Mouse (Mus musculus): ENCODE results near the gene Phf8. TPM values are rescaled to one million over a fixed set of nuclear protein-coding genes. Genes with fewer than 3 reads are reported as not detected.
"Not testable (repeated sequence)": the region's sequence is repeated elsewhere in the genome, so short reads cannot be mapped to it uniquely, and the experiment has no call there.

The Phf8 gene
- 10 to 100 TPM; 26.9 to 41.0 (median 31.5) TPM for total RNA-seq (2022)

GRCm38 (mm10) chrX:151520458-151521322 lies at the start of gene Phf8:
TSS of gene Phf8 (plus strand) at chrX:151520672.
- peak; percentile 94 for DNase-seq

GRCm38 (mm10) chrX:151488128-151488527 lies 32.3 kb upstream of the Phf8 start:
- DNase-seq: no peak

- not testable (repeated sequence) for DNase-seq
Measured at GRCm38 (mm10) chrX:151493269-151493668, 27.2 kb upstream of the Phf8 start.

- DNase-seq: no peak
Measured at GRCm38 (mm10) chrX:151496596-151496995, 23.9 kb upstream of the Phf8 start.

GRCm38 (mm10) chrX:151508536-151508935 lies 11.9 kb upstream of the Phf8 start:
- DNase-seq: no peak

GRCm38 (mm10) chrX:151509906-151510305 lies 10.6 kb upstream of the Phf8 start:
- no peak for DNase-seq

DNA sequence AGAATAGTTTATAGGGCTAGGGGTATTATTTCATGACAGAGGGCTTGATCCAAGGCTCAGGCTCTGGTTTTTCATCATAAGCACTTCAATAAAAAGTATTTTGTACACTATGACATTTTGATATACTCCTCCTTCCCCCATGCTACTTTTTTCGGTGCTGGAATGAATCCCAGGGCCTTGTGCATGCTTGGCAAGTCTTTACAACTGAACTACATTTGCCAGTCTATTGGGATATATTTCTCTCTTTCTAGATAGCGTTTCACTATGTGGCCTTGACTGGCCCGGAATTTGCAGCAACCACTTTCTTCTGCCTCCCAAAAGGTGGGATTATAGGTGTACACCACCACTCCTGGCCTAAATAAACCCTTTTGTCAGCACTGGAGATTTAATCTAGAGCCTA lies 7.4 kb upstream of the Phf8 start:
- no peak for DNase-seq

GRCm38 (mm10) chrX:151513694-151514093 lies 6.8 kb upstream of the Phf8 start:
- DNase-seq: no peak

DNA sequence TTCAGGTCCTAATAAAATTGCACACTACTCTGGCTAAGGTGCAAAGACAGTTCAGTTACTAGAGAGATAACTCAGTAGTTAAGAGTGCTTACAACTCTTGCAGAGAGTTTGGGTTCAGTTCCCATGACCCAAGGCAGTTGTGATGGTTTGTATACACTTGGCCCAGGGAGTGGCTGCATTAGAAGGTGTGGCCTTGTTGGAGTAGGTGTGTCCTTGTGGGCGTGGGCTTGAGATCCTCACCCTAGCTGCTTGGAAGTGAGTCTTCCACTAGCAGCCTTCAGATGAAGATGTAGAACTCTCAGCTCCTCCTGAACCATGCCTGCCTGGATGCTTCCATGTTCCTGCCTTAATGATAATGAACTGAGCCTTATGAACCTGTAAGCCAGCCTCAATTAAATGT lies 2.3 kb upstream of the Phf8 start:
- no peak for DNase-seq

- DNase-seq: no peak
Measured at GRCm38 (mm10) chrX:151520127-151520457, 380 bp upstream of the Phf8 start.

DNA sequence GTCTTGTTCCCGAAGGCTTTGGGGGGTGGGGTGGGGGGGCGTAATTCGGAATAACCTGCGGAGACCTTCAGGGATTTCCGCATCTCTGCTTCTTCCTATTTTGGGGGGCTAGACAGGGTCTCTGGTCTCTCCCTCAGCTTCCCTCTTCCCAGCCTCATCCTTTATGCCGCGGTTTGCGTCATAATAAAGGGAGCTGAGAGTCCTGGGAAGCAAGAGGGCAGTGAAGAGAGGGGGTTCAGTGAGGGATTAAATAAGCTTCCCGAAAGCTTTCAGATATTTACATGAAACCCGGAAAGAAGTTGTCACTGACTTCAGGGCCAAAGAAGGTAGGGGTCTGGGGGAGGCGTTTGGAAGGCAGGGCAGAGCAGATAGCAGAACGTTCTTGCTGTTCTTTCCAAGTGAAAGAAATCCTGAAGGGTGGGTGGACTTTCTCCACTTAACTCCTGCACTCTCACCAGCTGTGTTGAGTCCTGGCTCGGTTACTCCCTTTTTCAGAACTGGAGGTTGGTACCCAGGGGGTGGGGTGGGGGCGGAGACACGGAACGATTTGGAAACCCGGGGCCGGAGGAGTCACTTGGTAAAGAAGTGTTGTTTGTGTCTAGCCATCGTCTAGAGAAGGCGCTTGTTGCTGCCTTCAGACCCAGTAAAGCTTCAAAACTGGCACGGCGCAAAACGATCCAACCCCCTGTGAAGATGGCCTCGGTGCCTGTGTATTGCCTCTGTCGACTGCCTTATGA lies 1.5 kb downstream of the Phf8 start:
- no peak for DNase-seq

GRCm38 (mm10) chrX:151553356-151553755 lies 32.9 kb downstream of the Phf8 start:
- DNase-seq: no peak

DNA sequence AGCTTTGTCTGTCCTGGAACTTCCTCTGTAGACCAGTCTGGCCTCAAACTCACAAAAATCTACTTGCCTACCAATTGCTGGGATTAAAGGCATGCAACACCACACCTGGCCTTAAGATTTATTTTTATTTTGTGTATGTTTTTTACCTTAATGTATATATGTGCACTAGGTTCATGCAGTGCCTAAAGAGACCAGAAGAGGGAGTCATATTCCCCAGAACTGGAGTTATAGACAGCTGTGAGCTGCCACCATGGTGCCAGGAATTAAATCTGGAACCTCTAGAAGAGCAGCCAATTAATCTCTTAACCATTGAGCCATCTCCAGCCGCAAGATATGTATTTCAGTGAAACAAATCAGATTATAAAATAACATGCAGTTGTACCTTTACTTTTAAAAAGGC lies 54.7 kb downstream of the Phf8 start:
- DNase-seq: no peak

- no peak for DNase-seq
Measured at GRCm38 (mm10) chrX:151643386-151643785, 122.9 kb downstream of the Phf8 start.

DNA sequence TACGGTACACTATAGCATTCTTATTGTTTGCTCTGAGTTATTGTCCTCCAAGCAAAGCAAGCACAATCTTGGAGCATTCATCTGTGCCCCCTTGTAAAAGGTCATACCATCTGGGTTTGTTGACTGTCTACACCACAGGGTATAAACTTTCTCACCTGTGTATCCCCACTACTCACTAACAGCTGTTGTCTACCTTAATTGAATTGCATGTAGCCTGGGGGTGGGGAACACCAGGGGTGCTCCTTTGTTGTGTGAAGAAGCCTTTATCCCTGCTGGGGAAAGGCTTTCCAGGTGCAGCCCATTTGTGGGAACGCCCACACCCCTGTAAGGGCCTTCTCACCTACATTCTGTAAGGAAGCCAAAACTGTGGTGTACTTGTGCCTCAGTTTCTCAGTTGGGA lies 133.3 kb downstream of the Phf8 start:
- no peak for DNase-seq

GRCm38 (mm10) chrX:151674492-151675171 lies 154.2 kb downstream of the Phf8 start:
- DNase-seq: no peak

Other genes starting within 250 kb of the Phf8 start
- gene Fam120c, start 176.5 kb upstream of the Phf8 start, total RNA-seq (2022): 10 to 100 TPM; 17.9 to 21.9 (median 20.3) TPM